Mouse (Mus musculus) embryo, embryonic 11.5 days (tissue): ENCODE data around the gene Zcchc24.
"Not testable (repeated sequence)": the region's sequence is repeated elsewhere in the genome, so short reads cannot be mapped to it uniquely, and the experiment has no call there.

Source experiments
- DNase-seq: peaks from one replicate; pipeline ENCODE4 v3.0.0-alpha.2; 2012; ENCODE audit warnings: low read depth, low spot score

The Zcchc24 gene

DNA sequence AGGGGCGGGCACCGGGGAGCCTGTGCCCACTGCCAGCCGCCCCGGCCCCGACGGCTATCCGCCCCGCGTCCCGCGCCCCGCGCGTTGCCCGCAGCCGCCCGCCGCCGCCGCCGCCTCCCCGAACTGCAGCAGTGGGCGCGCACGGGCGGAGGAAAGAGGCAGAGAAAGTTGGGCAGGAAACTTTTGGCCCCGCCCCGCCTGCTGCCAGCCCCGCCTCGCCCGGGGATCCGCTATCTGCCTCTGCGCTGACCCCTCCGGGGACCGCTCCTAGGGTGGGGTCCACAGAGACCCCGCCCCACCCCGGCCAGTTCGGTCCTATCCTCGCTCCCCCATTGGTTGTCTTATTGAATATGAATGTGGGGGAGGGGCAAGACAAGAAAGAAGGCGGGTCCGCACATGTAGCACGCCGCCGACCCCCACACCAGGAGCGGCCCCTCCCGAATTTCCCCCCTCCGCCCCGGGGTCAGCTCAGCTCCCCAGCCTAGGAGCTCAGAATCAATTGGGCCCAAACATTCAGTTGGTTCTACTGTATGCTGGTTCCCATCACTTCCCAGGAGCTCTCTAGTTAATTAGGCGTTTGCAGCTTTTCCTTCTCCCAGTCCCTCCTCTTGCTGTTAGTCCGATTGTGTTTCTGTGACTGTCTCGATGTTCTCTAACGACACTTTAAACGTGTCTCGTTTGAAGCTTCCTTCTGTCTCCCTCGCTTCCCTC lies at the start of gene Zcchc24:
TSS of gene Zcchc24 (minus strand) at position 125 of the 711 bp plus-strand sequence.
- peak; percentile 88 for DNase-seq

DNA sequence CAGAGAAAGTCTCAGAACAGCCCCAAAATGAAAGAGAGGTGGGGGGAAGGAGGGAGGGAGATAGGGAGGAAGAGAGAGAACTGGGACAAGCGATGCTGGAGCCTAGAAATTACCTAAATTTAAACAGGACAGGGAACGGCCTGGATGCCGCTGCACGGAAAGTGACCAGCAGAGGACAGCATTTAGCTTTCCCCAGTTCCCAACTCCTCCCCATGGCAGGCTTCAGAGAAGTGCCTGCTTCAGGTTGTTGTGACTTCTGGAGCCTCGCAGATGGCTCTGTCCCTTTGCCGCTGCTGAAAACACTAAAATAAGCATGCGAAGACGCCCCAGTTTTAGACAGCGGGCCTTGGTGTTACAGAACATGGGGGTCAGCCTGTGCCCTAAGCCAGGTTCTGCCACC lies 47.6 kb upstream of the Zcchc24 start:
- peak; percentile 53 for DNase-seq

DNA sequence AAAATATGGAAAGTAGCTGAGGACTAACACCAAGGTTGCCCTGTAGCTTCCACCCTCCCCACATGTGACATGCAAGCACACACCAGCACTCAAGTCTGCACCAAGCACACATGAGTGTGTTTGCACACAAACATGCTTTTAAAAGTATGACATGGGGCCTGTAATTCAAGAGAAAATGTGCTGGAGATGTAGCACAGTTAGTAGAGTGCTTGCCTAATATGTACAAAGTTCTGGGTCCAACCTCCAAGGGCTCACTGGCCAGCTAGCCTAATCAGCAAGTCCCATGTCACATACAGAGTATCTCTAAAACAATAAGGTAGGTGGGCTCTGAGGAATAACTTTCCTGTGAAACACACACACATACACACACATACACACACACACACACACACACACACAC lies 45.3 kb upstream of the Zcchc24 start:
- no peak for DNase-seq

DNA sequence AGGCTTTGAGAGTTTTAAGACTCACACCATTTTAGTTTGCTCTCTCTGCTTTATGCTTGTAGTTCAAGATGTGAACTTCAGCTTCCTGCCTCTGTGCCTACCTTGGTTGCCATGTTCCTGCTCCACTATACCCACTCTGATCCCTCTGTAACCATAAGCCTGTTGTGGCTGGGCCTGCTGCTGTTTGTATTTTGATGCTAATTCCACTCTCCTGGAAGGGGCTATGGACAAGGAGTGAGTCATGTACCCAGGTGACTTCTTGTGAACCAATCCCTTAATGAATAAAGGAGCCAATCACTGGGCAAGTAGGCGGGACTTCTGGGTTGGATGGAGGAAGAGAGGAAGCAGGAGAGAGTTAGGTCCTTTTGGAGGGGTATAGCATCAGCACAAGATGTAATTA lies 42.2 kb upstream of the Zcchc24 start:
- not testable (repeated sequence) for DNase-seq

DNA sequence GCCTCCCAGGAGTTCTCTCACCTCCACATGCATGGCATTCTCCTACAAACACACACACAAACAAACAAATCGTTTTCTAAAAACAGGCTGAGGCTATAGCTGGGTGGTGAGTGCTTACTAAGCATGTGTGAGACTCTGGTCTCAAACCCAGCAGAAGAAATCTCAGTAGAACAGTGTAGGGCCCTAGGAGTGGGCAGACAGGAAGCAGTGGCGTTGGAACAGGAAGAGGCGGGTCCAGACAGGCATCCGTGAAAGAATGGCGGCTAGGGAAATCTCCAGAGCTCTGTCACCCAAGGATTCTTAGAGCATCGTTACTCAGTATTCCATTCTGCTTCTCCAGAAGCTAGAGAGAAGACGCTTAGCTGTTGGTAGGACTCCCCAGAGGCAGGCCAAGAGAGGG lies 37.7 kb upstream of the Zcchc24 start:
- DNase-seq = no peak

DNA sequence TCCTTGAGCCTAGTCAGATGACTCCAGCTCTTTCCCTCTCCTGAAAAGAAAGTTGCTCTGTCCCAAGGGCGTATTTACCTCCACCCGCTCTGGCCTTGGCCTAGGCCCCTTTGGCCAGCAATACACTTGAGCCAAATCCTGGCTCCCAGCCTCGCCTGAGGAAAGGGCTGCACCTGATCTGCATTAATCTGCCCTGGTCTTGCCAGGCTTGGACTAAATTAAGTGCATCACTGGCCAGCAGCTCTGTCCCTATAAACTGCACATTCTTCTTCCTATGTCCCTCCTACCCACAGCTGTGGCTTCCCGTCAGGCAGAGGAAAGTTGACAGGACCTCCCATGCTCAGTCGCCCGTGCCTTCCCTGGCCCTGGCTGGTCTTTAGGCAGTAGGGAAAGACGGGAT lies 37.0 kb upstream of the Zcchc24 start:
- no peak for DNase-seq

DNA sequence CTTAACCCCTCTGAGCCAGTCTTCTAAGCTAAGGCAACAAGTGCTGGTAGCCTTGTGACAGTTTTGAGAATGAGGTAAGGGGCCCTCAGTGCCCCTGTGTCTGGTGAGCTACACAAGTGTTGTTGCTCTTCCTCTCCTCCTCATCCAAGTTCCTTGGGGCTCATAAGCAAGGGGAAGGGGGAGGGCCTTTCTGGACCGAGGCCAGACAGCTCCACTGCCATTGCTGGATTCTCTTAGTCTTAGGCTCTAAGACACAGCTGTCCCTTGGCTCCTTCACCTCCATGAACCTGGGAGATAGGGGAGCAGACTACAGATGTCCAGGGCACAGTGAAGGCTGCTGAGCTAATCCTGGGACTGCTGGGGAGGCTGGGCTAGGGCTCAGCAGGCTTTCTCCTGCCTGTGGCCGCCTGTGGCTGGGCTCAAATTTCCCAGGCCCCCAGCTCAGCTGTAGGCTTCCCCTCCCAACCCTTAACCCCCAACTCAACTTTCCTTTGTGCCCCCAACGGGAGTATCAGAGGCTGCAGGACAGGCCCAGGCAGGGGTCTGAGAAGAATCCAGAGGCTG lies 34.5 kb upstream of the Zcchc24 start:
- no peak for DNase-seq

DNA sequence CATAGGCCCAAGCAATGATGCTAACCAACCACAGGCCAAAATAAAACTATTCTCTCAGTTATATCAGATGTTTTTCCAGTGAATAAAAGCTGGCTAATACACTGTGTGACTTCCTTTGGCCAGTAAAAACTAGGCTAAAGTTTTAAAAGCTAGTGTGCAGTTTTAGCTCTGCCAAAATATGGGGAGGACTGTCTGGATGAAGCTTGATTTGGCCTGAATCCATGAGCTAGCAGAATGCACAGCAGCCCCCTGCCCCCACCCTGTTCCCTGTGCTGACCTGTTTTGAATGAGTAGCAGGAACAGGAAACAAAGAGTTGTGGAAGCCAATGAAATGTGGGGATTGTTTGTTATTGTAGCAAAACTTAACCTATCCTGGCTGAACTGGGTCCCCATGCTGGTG lies 33.7 kb upstream of the Zcchc24 start:
- no peak for DNase-seq

DNA sequence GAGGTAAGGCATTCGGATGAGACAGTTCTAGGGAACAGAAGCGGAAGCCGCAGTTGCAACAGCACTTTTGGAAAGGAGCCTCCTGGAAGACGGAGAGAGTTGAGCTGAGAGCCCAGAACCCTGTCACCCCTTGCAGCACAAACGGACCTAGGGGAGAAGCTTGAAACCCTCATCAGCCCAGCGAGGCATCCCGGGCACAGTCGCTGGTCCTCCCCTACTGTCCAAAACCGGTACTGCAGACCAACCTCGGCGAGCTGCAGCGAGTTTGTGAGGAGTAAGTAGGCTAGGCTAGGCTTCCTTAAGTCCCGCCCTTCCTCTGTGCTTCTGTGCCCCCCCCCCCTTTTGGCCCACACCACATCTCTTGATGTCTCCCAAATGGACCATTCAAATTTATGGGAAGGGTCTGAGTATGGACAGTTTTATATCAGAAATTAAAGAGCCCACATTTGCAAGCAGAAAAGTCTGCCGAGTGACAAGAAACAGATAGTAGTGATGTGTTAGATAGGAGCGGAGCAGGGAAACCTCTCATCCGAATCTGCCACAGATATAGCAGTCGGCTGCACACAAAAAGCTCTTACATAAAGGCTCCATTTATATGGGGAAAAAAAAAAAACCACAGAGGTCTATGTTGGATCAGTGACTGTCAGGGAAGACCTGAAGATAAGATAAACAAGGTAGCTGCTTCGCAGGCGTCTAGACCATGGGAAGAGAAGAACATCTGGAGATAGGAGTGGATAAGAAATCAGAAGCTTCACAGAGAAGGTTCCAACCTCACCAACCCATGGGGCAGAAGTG lies 31.5 kb upstream of the Zcchc24 start:
- peak; percentile 78 for DNase-seq

DNA sequence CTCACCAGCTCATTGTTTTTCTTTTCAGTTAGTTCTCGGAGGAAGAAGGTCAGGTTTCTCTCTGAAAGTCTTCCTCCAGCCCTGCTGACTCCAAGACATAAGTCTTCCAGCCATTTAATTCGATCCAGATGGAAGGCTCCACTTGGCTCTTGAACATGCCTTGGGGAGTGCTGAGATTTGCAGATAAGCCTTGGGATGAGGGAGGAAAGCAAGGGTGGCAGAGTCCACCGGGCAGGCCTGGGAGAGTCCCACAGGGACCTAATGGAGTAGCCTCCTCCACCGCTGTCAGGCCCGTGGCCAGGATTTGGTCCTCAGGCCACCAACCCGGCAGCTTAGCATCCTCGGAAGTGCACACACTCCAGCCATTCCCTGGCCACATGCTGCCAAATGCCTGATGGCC lies 27.8 kb upstream of the Zcchc24 start:
- no peak for DNase-seq

DNA sequence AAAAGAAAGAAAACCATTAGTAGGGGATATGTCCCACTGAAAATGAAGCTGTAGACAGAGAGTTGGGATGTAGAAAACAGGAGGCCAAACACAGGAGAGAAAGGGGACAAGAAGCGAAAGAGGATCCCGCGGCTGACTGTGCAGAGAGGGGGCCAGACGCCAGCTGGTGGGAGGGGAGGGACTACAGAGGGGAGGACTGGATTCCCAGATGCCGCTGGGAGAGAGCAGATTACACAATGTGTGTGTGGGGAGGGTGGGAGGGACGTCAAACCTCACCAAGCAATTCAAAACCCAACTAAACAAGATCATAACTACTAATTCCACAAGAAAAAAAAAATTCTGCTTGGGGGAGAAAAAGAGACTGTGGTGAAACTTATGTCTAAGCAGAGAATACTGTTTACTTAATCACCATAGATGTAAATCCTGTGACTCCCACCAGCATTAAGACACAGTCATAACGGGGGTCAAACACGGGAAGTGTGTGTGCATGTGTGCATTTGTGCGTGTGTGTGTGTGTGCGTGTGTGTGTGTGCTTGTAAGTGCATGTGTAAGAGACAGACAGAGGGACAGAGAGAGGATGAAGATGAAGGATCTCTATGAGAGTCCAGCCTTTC lies 26.8 kb upstream of the Zcchc24 start:
- DNase-seq = no peak

DNA sequence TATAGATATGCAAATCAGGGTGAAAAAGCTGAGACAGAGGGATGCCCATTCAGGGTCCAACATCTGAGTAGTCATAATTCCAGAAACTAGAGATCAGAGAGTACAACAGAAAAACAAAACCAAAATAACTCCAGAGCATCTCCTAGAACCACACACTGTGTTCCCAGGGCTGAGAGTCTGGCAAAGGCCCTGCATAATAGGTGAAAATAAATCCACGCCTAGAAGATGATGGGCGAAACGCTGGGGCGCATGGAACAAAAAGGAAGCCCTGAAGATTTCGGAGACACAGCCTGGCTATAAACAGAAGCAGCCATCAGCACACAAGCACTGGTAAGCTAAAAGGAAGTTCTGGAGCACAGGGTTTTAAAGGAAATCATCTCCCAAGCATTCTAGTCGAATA lies 26.2 kb upstream of the Zcchc24 start:
- DNase-seq = no peak

DNA sequence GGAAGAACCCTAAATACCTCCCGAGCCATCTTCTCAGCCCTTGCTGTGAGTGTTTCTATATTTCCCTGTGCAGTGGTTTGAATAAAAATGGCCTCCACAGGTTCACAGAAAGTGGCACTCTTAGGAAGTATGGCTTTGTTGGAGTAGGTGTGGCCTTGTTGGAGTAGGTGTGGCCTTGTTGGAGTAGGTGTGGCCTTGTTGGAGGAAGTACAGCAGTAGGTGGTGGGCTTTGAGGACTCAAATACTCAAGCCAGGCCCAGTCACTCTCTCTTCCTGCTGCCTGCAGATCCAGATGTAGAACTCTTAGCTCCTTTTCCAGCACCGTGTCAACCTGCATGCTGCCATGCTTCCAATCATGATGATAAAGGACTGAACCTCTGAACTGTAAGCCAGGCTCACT lies 25.5 kb upstream of the Zcchc24 start:
- no peak for DNase-seq

DNA sequence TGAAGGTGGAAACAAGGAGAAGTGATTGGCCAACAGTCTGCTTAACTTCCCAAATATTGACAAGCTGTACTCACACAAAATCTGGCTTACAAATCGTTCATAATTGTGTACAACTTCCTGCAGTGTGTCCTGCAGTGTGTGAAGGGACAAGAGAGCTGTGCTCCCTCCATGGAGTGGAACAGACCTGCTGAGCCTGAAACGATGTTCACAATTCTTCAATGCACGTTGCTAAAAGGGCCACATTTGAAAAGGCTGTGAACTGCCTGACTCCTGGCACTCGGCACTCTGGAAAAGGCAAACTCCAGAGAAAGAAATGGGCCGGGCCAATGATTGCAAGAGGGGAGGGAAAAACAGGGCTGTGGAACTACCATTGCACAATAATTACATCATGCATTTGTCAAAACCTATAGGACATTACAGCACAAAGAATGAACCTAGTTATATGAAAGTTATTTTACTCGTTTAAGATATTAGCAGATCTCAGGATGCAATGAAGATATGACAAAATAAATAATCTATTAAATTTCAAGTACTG lies 22.0 kb upstream of the Zcchc24 start:
- DNase-seq = no peak

DNA sequence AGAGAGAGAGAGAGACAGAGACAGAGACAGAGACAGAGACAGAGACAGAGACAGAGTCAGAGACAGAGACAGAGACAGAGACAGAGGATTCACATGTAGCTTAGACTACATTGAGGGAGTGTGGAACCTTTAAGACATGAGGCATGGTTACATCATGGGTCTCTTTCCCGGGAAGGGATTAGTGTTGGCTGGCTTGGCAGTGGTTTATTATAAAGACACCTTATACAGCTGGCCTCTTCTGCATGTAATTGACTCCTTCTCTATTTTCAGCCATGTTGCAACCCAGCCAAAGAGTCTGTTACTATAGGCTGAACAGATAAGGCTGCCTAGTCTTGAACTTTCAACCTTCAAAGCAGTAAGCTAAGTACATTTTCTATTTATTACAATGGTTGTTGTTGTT lies 21.1 kb upstream of the Zcchc24 start:
- DNase-seq = no peak

DNA sequence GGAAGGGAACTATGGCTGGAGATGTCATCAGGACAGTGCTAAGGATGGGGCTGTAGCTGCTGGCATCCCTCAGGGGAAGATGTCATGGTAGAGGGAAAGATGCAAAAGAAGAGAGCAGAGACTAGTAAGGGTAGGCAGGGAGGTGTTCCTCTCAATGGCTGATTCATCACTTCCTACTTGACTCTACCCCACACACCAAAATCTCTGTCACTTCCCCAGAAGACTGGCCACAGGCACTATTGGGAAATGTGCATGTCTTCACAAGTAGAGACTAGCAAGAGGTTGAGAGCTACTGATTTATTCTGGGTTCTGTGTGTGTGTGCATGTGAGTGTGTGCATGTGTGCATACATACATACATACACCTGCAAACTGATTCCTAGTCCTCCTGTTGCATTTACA lies 20.4 kb upstream of the Zcchc24 start:
- no peak for DNase-seq

DNA sequence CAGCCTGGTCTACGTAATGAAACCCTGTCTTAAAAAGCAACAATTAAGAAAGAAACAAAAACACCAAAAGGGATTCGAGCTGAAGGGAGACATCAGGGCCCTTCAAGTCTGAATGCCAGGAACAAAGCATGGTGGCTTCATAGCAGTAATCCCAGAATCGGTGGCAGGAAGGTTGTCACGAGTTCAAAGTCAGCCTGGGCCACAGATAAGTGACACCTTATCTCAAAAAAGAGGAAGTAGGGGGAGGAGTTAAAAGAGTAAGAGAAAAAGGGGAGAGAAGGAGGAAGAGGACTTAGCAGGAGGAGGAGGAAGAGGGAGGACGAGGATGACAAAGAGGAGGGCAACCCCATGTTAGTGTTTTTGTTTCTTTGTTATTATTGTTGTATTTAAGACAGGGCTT lies 19.4 kb upstream of the Zcchc24 start:
- no peak for DNase-seq

DNA sequence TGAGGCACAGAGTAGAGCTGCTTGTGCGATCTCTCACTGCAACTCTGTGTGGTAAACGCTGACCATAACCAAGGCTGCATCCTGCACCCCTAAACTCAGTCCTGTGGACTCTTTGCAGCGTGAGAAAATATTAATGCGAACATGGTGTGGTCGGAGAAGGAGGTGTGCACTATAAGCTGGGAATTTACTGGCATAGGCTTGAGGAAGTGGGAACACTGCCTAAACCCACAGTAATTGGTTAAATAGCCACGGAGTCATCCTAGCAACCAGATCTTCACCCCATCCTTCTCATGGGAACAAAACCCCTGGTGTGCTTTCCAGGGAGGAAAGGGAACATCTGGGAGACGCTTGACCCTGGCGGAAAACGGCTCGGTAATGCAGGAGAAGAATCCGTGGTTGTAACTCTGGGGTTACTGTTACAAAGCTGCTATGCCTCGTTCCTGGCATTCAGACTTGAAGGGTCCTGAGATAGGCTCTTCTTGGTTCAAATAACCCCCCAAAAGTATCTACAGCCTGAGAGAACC lies 18.6 kb upstream of the Zcchc24 start:
- no peak for DNase-seq

DNA sequence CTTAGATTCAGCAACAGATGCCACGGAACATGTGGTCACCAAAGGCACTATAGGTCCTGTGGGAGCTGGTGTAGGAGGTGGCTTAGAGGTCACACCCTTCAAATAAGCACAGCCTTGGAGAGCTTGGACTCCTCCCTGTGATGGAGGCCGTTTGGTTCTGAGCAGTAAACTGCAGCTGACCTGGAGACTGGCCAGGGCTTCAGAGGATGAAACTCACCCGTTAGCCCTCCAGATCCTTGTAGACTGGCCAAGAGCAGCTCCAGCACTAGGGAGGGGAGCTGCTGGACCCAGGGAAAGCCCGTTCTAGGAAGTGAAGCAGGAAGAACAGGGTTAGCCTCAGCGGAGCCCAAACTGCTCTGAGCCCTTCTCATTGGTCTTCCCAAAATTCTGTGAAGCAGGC lies 18.1 kb upstream of the Zcchc24 start:
- DNase-seq = no peak

DNA sequence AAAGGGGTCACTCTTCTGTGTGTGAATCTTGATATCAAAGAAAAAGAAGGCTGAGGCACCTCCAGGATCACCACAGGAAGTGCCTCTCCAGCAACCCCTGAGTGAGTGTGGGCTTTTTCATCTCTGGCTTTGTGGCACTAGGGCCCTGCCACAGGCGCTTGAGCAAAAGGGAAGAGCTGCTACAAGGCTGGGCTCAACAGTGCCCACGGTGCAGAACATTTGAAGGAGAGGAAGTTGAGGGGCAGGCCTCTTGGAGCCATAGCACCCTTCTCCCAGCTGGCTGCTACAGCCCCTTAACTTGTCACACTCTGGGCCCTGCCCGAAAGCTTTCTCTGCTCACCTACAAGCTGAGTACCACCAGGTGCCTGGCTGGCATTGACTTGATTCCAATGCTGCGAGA lies 16.4 kb upstream of the Zcchc24 start:
- DNase-seq = no peak

DNA sequence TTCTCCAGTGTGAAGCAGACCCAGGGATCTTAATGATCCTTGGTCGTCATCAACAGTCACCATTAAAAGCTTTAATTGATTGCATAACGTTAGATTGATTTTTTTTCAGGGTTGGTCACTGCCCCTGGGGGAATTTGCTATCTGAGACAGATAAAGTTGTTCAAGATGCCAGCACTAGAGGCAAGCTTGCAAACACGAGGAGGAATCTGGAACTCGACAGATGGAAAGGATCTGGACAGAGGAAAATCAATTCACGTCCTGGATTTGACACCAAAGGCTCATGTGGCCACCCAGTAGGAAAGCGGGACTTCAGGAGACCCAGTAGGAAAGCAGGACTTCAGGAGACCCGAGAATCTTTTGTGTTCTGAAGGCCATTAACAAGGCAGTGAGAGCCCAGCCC lies 14.4 kb upstream of the Zcchc24 start:
- DNase-seq = no peak

DNA sequence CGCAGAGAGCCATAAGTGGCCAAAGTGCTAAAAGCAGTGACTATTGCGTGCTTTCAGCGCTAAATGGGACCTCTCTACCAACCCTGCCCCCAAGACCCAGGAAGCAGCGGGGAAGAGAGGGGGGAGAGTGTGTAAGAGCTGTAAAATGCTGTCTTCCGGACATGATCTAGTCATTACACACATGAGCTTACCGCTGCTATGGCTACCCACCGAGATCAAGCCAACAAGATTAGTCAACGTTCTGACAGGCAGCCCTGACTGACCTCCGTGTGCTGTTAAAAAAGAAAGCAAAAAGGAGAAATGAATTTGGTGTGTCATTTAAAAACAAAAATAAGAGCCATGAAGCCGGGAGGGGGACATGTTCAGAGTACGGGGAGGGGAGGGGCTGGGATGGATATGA lies 11.8 kb upstream of the Zcchc24 start:
- DNase-seq = no peak
